Mouse (Mus musculus) 3134 (cell line): Measurements from ENCODE around the gene Gm17584.
"Not testable (repeated sequence)": the region's sequence is repeated elsewhere in the genome, so short reads cannot be mapped to it uniquely, and the experiment has no call there.

Source experiments
- DNase-seq: peaks from one replicate; pipeline ENCODE4 v3.0.0-alpha.2; 2011; ENCODE audit warnings: low spot score; ENCODE audit not compliant: insufficient read length; ENCODE audit errors: extremely low read depth

Gm17584 gene

DNA sequence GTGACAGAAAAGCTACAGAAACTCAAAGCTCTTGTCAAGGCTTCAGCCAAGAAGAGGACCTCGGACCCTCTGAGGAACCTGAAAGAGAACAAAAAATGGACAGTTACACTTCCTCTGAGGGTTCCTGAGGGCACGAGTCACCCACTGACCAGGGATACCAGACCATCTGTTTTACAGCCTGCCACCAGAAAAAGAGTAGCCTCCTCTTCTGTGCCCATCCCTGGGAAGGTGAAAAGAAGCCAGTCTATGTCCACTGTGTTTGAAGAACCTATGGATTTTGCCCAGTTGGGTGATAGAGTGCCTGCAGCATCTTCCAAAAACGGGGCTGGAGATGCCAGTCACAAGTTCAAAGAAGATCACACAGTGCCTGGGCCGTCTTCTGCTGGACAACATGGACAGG lies at the start of gene Gm17584:
Gene Gm17584, plus strand, starts transcription at position 301 of the 400 bp plus-strand sequence.
- not testable (repeated sequence) for DNase-seq
